ENCODE assay signal across 28 mouse cellular contexts in genomic region chr7:72297013-72297412, GRCm38 (mm10). TPM values are rescaled to one million over a fixed set of nuclear protein-coding genes. Genes with fewer than 3 reads are reported as not detected.
DNase-seq lines count a peak whose midpoint lies in the region; ATAC-seq and TF ChIP-seq lines count a peak whose summit lies in the region.
"Had no signal": no experiment of that assay in that cellular context is flagged by ENCODE, and none has a peak within 500 bp of the region (broad histone marks: within the 10 kb centered on the region; RNA-seq: fewer than 3 reads in every experiment).

No protein-coding gene starts in this region.

- peak; percentile 1 for DNase-seq in midbrain, embryonic 11.5 days (ENCODE audit: low spot score, missing footprints)
- no peak for DNase-seq in midbrain, postnatal 0 days (ENCODE audit: low spot score)
- no peak for DNase-seq in left cerebral cortex, adult 18-20 months (ENCODE audit: low spot score in 2 of 2)
- no peak for DNase-seq in lung, postnatal 0 days (ENCODE audit: low spot score)
- DNase-seq in kidney, adult 18-20 months = no peak
- DNase-seq: adrenal gland, adult 8-10 months; adrenal gland, postnatal 14 days; adrenal gland, postnatal 36 days; B cell, adult 2 months; cerebellum, adult 11-12 months; cerebellum, adult 2 months; cerebellum, adult 9-10 months; cerebellum, postnatal 10 days; cerebellum, postnatal 25 days; embryo, embryonic 11 days had no signal

- no peak overlapping the region for H3K27ac ChIP-seq in midbrain, embryonic 11.5 days (ENCODE audit: low read depth, low read length)
- H3K27ac ChIP-seq in midbrain, postnatal 0 days (ENCODE audit: low read depth, low read length) = no peak overlapping the region
- no peak overlapping the region for H3K27ac ChIP-seq in lung, postnatal 0 days (ENCODE audit: low read length)
- H3K27ac ChIP-seq: embryonic facial prominence, embryonic 13.5 days; embryonic facial prominence, embryonic 15.5 days; forebrain, embryonic 10.5 days; forebrain, embryonic 12.5 days; forebrain, embryonic 15.5 days had no signal

- no peaks in the 10 kb centered on the region for H3K4me1 ChIP-seq in midbrain, embryonic 11.5 days (ENCODE audit: control insufficient read depth, insufficient read depth, low read length)
- no peaks in the 10 kb centered on the region for H3K4me1 ChIP-seq in midbrain, postnatal 0 days (ENCODE audit: insufficient read depth, low read length)
- peaks cover 3% of the 10 kb centered on the region; the same call in 1 of the 2 replicates for H3K4me1 ChIP-seq in lung, postnatal 0 days (ENCODE audit: insufficient read depth, low read depth, low read length)
- H3K4me1 ChIP-seq: embryonic facial prominence, embryonic 13.5 days; embryonic facial prominence, embryonic 15.5 days; forebrain, embryonic 10.5 days; forebrain, embryonic 12.5 days; forebrain, embryonic 15.5 days had no signal

- no peaks in the 10 kb centered on the region for H3K27me3 ChIP-seq in midbrain, embryonic 11.5 days (ENCODE audit: control insufficient read depth, insufficient read depth, low read length)
- H3K27me3 ChIP-seq in midbrain, postnatal 0 days (ENCODE audit: insufficient read depth, low read length) = no peaks in the 10 kb centered on the region
- H3K27me3 ChIP-seq in lung, postnatal 0 days (replicated peaks; ENCODE audit: insufficient read depth, low read length) = no peaks in the 10 kb centered on the region
- H3K27me3 ChIP-seq: CH12.LX; embryonic facial prominence, embryonic 13.5 days; embryonic facial prominence, embryonic 15.5 days; forebrain, embryonic 12.5 days; forebrain, embryonic 15.5 days; Patski had no signal

- ATAC-seq in midbrain, embryonic 11.5 days (ENCODE audit: low FRiP score) = no peak
- ATAC-seq in midbrain, postnatal 0 days (ENCODE audit: low FRiP score) = no peak
- ATAC-seq in megakaryocyte, adult 5-6 weeks (ENCODE audit: poor library complexity, severe bottlenecking) = peak; percentile 49
- ATAC-seq in megakaryocyte progenitor cell, adult 5-6 weeks (replicated peaks; ENCODE audit: poor library complexity) = peak; percentile 62
- no peak for ATAC-seq in lung, postnatal 0 days
- ATAC-seq: activated CD4-positive, CD25-positive, alpha-beta regulatory T cell, adult 4 months; CD4-positive, CD25-positive, alpha-beta regulatory T cell, adult 4 months; forebrain, embryonic 15.5 days had no signal

- H3K4me3 ChIP-seq in midbrain, embryonic 11.5 days (ENCODE audit: low read depth, low read length) = no peak overlapping the region
- H3K4me3 ChIP-seq in midbrain, postnatal 0 days (ENCODE audit: low read depth, low read length) = no peak overlapping the region
- no peak overlapping the region for H3K4me3 ChIP-seq in lung, postnatal 0 days (ENCODE audit: low read depth, low read length)
- H3K4me3 ChIP-seq: embryonic facial prominence, embryonic 13.5 days; embryonic facial prominence, embryonic 15.5 days; erythroblast, embryonic 14.5 days; forebrain, embryonic 10.5 days; forebrain, embryonic 12.5 days; forebrain, embryonic 15.5 days had no signal

- no peak overlapping the region for H3K4me2 ChIP-seq in midbrain, embryonic 11.5 days
- no peak overlapping the region for H3K4me2 ChIP-seq in midbrain, postnatal 0 days (ENCODE audit: low read depth, low read length, poor library complexity, severe bottlenecking)
- no peak overlapping the region for H3K4me2 ChIP-seq in lung, postnatal 0 days (replicated peaks; ENCODE audit: low read depth, low read length)
- H3K4me2 ChIP-seq: embryonic facial prominence, embryonic 13.5 days; embryonic facial prominence, embryonic 15.5 days; forebrain, embryonic 12.5 days; forebrain, embryonic 15.5 days had no signal

- no peaks in the 10 kb centered on the region for H3K36me3 ChIP-seq in midbrain, embryonic 11.5 days (ENCODE audit: control insufficient read depth, insufficient read depth, low read length)
- no peaks in the 10 kb centered on the region for H3K36me3 ChIP-seq in midbrain, postnatal 0 days (ENCODE audit: insufficient read depth, low read length)
- H3K36me3 ChIP-seq in lung, postnatal 0 days (ENCODE audit: insufficient read depth, low read length) = no peaks in the 10 kb centered on the region
- H3K36me3 ChIP-seq: embryonic facial prominence, embryonic 13.5 days; embryonic facial prominence, embryonic 15.5 days; forebrain, embryonic 10.5 days; forebrain, embryonic 12.5 days; forebrain, embryonic 15.5 days; G1E had no signal

- no peak overlapping the region for H3K9ac ChIP-seq in midbrain, embryonic 11.5 days (ENCODE audit: low read length)
- no peak overlapping the region for H3K9ac ChIP-seq in midbrain, postnatal 0 days (replicated peaks; ENCODE audit: low read length, poor library complexity, severe bottlenecking)
- H3K9ac ChIP-seq in lung, postnatal 0 days (replicated peaks; ENCODE audit: low read depth) = no peak overlapping the region
- H3K9ac ChIP-seq: embryonic facial prominence, embryonic 13.5 days; embryonic facial prominence, embryonic 15.5 days; forebrain, embryonic 12.5 days; forebrain, embryonic 15.5 days had no signal

- no peaks in the 10 kb centered on the region for H3K9me3 ChIP-seq in midbrain, embryonic 11.5 days (ENCODE audit: control insufficient read depth, low read length)
- no peaks in the 10 kb centered on the region for H3K9me3 ChIP-seq in midbrain, postnatal 0 days (ENCODE audit: low read length)
- no peaks in the 10 kb centered on the region for H3K9me3 ChIP-seq in lung, postnatal 0 days (ENCODE audit: low read length)
- H3K9me3 ChIP-seq: embryonic facial prominence, embryonic 13.5 days; embryonic facial prominence, embryonic 15.5 days; forebrain, embryonic 10.5 days; forebrain, embryonic 12.5 days; forebrain, embryonic 15.5 days had no signal

- no peak for TF ChIP-seq EP300 in lung, postnatal 0 days (IDR thresholded peaks at IDR 0.05)

- no peak for TF ChIP-seq CTCF in midbrain, postnatal 0 days (IDR thresholded peaks at IDR 0.05)
- no peak for TF ChIP-seq CTCF in lung, postnatal 0 days (IDR thresholded peaks at IDR 0.05)

- 89% methylated on average over 5 of the region's 5 CpGs for WGBS in midbrain, embryonic 11.5 days
- WGBS in midbrain, postnatal 0 days = 96% methylated on average over 5 of the region's 5 CpGs
- WGBS in lung, postnatal 0 days = 81% methylated on average over 5 of the region's 5 CpGs

RNA-seq across cellular contexts. Expression of gene Mctp2, which starts 9.4 kb away (rescaled TPM):
- polyA plus RNA-seq in midbrain, embryonic 11.5 days (2014; fragmentation: Nextera tagmentation; extraction: Ambion mirVana) = 0.55 and 0.84 TPM in 2 replicates
- 0.71 and 1.1 TPM in 2 replicates for total RNA-seq in midbrain, postnatal 0 days (2014; rRNA removed)
- polyA plus RNA-seq in midbrain, postnatal 0 days (2015; fragmentation: Nextera tagmentation; extraction: Ambion mirVana) = 0.38 and 0.44 TPM in 2 replicates
- 9.5 and 10.7 TPM in 2 replicates for total RNA-seq in megakaryocyte, adult 5-6 weeks (2015)
- total RNA-seq in megakaryocyte, adult 5-6 weeks (2017) = 7.0 and 8.5 TPM in 2 replicates
- total RNA-seq in megakaryocyte progenitor cell, adult 5-6 weeks (2015) = 1.7 and 2.2 TPM in 2 replicates
- 0.87 and 1.8 TPM in 2 replicates for total RNA-seq in megakaryocyte progenitor cell, adult 5-6 weeks (2017)
- total RNA-seq in left cerebral cortex, adult 18-20 months (2021) = 1 to 10 TPM; 1.2 to 1.5 TPM
- polyA plus RNA-seq in lung, postnatal 0 days (2015; fragmentation: Nextera tagmentation; extraction: Ambion mirVana) = 2.7 and 3.2 TPM in 2 replicates
- polyA plus RNA-seq: erythroblast, embryonic 14.5 days; G1E had no signal

Comparison
In these comparisons a context has a peak if more than half of its experiments do, and no peak if none do; other contexts are left out.
1. ATAC-seq: peak in megakaryocyte, adult 5-6 weeks (single experiment) and megakaryocyte progenitor cell, adult 5-6 weeks (single experiment); none in midbrain, embryonic 11.5 days (single experiment), midbrain, postnatal 0 days (single experiment) and lung, postnatal 0 days (single experiment).